Mouse (Mus musculus) limb, embryonic 10.5 days (tissue): ENCODE results near the gene Uimc1. TPM values are rescaled to one million over a fixed set of nuclear protein-coding genes. Genes with fewer than 3 reads are reported as not detected.
A peak's percentile ranks its signal among the peaks of the same experiment; 100 is the strongest.
"Not testable (repeated sequence)": the region's sequence is repeated elsewhere in the genome, so short reads cannot be mapped to it uniquely, and the experiment has no call there.

Experiments used
- DNase-seq: peaks from one replicate; pipeline ENCODE4 v3.0.0-alpha.2; 2017; ENCODE audit warnings: low spot score
- H3K27ac ChIP-seq: fragments of 300-500 bp; sonication (generic); 2 replicates; pipeline ENCODE4 v1.5.1; 2016; ENCODE audit warnings: mild to moderate bottlenecking
- H3K27me3 ChIP-seq: fragments of 300-500 bp; sonication (generic); 2 replicates; pipeline ENCODE4 v1.6.1; 2016; ENCODE audit warnings: low read depth, mild to moderate bottlenecking; ENCODE audit not compliant: poor library complexity, severe bottlenecking
- H3K36me3 ChIP-seq: fragments of 300-500 bp; sonication (generic); 2 replicates; pipeline ENCODE4 v1.6.1; 2016; ENCODE audit warnings: mild to moderate bottlenecking, moderate library complexity
- H3K4me1 ChIP-seq: fragments of 300-500 bp; sonication (generic); 2 replicates; pipeline ENCODE4 v1.6.1; 2016
- H3K4me3 ChIP-seq: fragments of 300-500 bp; sonication (generic); 2 replicates; pipeline ENCODE4 v1.5.1; 2016; ENCODE audit warnings: mild to moderate bottlenecking, moderate library complexity
- H3K9me3 ChIP-seq: fragments of 300-500 bp; sonication (generic); replicated peaks from 2 replicates; pipeline ENCODE4 v1.6.1; 2016; ENCODE audit warnings: mild to moderate bottlenecking
- WGBS: fragments of 180-500 bp; shearing (Covaris S2); methylation state at CpG from one replicate; pipeline ENCODE4 v1.1.7; 2016; 5-methylcytosine and 5-hydroxymethylcytosine counted together
- polyA plus RNA-seq: library from polyadenylated mRNA; unstranded; fragments of >200 nt; fragmentation: Nextera tagmentation; extraction: Ambion mirVana; gene quantifications from 2 replicates; pipeline ENCODE4 v1.2.1, GENCODE M21; 2016

The Uimc1 gene
- polyA plus RNA-seq, 1 experiment from 2014 or later: 24.4 TPM

DNA sequence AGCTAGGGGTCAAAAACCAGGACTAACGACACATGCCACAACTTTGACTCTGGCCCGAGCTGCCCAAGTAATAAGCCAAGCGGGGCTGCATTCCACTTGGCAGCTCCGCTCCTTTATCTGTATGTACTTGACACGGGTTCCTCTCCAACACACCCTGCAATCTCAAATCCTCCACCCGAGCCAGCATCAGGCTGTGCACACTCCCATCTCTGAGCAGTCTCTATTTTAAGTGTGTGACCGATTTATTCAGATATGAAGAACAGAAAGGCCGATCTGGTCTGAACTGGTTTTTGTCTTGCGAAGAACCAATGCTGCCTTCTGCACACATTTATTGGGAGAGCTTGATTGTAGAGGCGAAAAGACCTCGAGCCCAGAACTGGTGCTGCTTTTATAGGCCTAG is 1.5 kb upstream of the Uimc1 start:
- no peaks in the 10 kb centered on the region for H3K36me3 ChIP-seq
- no peaks in the 10 kb centered on the region for H3K27me3 ChIP-seq
- H3K9me3 ChIP-seq: no peaks in the 10 kb centered on the region
- peaks cover 22% of the 10 kb centered on the region for H3K4me1 ChIP-seq
- H3K27ac ChIP-seq: no peak overlapping the region
- H3K4me3 ChIP-seq: no peak overlapping the region
- DNase-seq: peak; percentile 26
- 96% methylated on average over 11 of the region's 11 CpGs for WGBS

DNA sequence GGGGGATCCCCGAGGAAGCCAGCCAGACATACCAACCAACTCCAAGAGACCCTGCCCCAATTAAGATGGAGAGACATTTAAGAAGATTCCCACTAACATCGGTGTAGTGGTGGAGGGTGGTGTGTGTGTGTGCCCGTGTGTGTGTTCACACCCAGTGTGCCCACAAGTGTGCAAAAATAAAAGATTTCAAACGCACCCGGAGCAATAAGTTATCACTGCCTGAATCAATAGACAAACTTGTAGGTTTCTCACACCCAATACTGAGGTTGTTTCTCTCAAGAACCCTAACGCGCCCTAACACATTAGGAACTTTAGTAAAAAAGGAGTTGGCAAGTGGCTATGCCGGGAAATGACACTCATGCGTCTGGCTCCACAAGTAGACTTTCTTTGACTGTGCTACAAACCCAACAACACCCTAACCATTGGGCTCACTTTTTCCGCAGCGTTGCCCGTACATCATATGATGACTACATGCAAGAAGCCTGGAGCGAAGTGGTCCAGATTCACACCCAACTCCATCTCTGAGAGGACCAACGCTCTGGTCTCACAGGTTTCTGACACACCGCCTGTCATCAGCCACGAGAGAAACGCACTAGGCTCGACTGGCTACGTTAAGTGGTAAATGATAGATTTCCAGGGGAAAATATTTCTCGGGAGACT is 904 bp downstream of the Uimc1 start:
- Histone ChIP-seq H3K4me3 (peak overlapping the region; percentile 92), H3K36me3 (no peaks in the 10 kb centered on the region), H3K27me3 (no peaks in the 10 kb centered on the region), H3K9me3 (no peaks in the 10 kb centered on the region), H3K4me1 (peaks cover 12% of the 10 kb centered on the region), H3K27ac (peak overlapping the region; percentile 95)
- DNase-seq: no peak
- 41% methylated on average over 20 of the region's 20 CpGs for WGBS

GRCm38 (mm10) chr13:55097841-55098240 is 2.3 kb downstream of the Uimc1 start:
- not testable (repeated sequence) for H3K9me3 ChIP-seq, H3K4me3 ChIP-seq, DNase-seq, H3K27ac ChIP-seq, H3K27me3 ChIP-seq, H3K36me3 ChIP-seq
- WGBS: 94% methylated on average over 3 of the region's 3 CpGs
- peaks cover 12% of the 10 kb centered on the region for H3K4me1 ChIP-seq

- whole genome bisulfite sequencing: 94% methylated on average over 4 of the region's 4 CpGs
- Histone ChIP-seq H3K36me3 (peaks cover 29% of the 10 kb centered on the region), H3K27me3 (no peaks in the 10 kb centered on the region), H3K4me3 (no peak overlapping the region), H3K27ac (no peak overlapping the region), H3K9me3 (no peaks in the 10 kb centered on the region), H3K4me1 (no peaks in the 10 kb centered on the region)
- no peak for DNase-seq
Measured at GRCm38 (mm10) chr13:55092588-55092987, 7.5 kb downstream of the Uimc1 start.

GRCm38 (mm10) chr13:55075597-55075996 is 24.5 kb downstream of the Uimc1 start:
- WGBS: 73% methylated on average over 5 of the region's 5 CpGs
- Histone ChIP-seq H3K36me3 (peaks cover 29% of the 10 kb centered on the region), H3K4me1 (no peaks in the 10 kb centered on the region), H3K27ac (no peak overlapping the region), H3K27me3 (no peaks in the 10 kb centered on the region), H3K9me3 (no peaks in the 10 kb centered on the region), H3K4me3 (no peak overlapping the region)
- no peak for DNase-seq

DNA sequence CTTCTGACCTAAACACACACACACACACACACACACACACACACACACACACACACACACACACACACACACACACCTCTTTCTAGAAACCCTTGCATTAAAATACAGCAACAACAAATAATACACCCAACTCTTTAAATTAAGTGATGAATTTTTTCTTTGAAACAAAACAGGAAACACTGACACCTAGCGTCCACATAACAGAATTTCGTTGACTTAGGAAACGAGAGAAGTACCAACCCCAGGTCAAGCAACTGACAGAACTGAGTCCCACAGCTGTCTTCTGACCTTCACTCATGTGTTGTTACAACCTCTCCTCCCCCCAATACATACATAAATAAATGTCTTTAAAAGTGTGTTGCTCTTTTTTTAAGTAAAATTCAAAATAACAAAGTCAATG is 28.8 kb downstream of the Uimc1 start:
- whole genome bisulfite sequencing: 6% methylated on average over 3 of the region's 3 CpGs
- peaks cover 17% of the 10 kb centered on the region for H3K36me3 ChIP-seq
- no peak for DNase-seq

DNA sequence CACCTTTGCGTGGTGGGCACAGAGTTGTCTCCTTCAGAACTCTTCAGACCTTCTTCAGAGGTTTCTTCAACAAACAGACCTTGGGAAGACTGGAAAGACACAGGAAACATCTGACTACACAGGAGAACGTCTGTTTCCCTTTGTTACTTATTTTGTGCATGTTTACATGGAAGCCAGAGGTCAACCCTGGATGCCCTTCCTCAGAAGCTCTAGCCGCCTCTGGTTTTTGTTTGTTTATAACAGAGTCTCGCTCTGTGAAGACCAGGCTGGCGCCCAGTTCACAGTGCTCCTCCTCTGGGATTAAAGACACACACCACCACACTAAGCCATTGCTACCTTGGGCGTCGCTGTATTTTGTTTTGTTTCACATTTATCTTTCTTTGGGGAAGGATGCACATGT is 30.4 kb downstream of the Uimc1 start:
- Histone ChIP-seq H3K27ac (no peak overlapping the region), H3K9me3 (no peaks in the 10 kb centered on the region), H3K4me3 (no peak overlapping the region), H3K36me3 (0 out of 2 replicates have a peak, but pooled peaks cover 4% of the 10 kb centered on the region), H3K4me1 (no peaks in the 10 kb centered on the region), H3K27me3 (no peaks in the 10 kb centered on the region)
- WGBS: 64% methylated on average over 7 of the region's 7 CpGs
- DNase-seq: no peak

More for the DNA sequence above, 28.8 kb downstream of the Uimc1 start:
- Histone ChIP-seq H3K27me3 (no peaks in the 10 kb centered on the region), H3K4me1 (no peaks in the 10 kb centered on the region), H3K27ac (no peak overlapping the region), H3K4me3 (no peak overlapping the region), H3K9me3 (no peaks in the 10 kb centered on the region)

DNA sequence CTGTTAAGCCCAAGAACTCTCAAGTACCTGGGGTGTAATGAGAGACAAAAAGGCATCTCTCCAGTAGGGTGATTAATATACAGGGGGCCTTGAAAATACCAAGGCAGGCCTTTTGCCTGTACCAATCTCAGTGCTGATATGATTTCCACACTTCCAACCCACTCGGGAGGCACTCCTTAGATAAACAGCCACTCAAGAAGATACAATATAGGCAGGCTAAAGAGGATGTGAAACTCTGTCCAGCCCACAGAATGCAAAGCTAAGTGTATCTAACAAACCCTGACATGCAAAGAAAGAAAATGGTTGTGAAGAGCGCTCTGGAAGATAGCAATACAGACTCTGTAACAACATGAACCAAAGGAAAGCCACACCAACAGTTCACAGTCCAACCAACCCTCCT is 36.8 kb downstream of the Uimc1 start:
- H3K4me1 ChIP-seq: no peaks in the 10 kb centered on the region
- no peaks in the 10 kb centered on the region for H3K27me3 ChIP-seq
- DNase-seq: no peak
- H3K4me3 ChIP-seq: no peak overlapping the region
- H3K9me3 ChIP-seq: no peaks in the 10 kb centered on the region
- WGBS: 90% methylated on average over 2 of the region's 2 CpGs
- H3K36me3 ChIP-seq: peaks cover 14% of the 10 kb centered on the region
- no peak overlapping the region for H3K27ac ChIP-seq

- no peak for DNase-seq
- 93% methylated on average over 2 of the region's 2 CpGs for WGBS
- no peaks in the 10 kb centered on the region for H3K27me3 ChIP-seq
- no peaks in the 10 kb centered on the region for H3K4me1 ChIP-seq
- H3K4me3 ChIP-seq: no peak overlapping the region
- no peak overlapping the region for H3K27ac ChIP-seq
- H3K9me3 ChIP-seq: no peaks in the 10 kb centered on the region
- H3K36me3 ChIP-seq: peaks cover 28% of the 10 kb centered on the region
Measured at GRCm38 (mm10) chr13:55058042-55058441, 42.1 kb downstream of the Uimc1 start.

DNA sequence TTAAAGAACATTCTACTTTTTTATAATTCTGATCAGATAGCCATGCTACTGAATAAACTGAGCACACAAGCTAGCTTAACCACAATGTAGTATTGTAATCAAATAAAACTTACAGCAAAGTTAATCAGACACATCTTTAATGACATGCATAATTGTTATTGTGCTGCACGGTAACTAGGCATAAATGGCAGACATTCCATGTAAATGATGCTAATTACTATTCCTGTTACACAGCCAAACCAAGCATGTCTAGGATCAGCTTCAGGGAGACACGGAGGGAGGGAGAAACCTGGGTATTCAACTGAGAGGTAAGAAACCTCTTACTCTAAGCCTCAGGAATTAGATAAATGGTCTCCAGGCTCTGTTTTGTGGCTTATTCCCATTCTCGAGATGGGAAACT is 52.4 kb downstream of the Uimc1 start:
- WGBS: 84% methylated on average over 3 of the region's 3 CpGs
- Histone ChIP-seq H3K4me3 (no peak overlapping the region), H3K27me3 (no peaks in the 10 kb centered on the region), H3K36me3 (peaks cover 15% of the 10 kb centered on the region), H3K9me3 (no peaks in the 10 kb centered on the region), H3K27ac (no peak overlapping the region), H3K4me1 (no peaks in the 10 kb centered on the region)
- no peak for DNase-seq

DNA sequence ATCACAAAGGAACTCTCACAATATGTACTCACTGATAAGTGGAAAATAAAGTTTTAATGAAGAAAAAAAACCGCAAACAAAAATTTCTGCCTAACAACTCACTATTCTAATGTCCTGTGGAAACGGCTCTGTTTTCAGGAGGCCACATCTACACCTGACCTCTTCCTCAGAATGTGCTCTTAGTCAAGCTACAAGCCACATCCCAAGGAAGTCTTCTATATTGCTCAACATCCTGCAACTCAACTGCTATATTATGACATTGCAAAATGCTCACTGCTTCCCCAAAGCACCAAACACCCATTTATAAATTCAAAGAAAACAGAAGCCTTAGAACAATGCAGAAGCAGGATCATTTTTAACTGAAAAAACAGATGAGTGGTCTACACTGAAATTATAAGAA is 60.1 kb downstream of the Uimc1 start:
- Histone ChIP-seq H3K27me3 (no peaks in the 10 kb centered on the region), H3K4me1 (no peaks in the 10 kb centered on the region), H3K36me3 (peaks cover 15% of the 10 kb centered on the region), H3K9me3 (no peaks in the 10 kb centered on the region), H3K4me3 (no peak overlapping the region), H3K27ac (no peak overlapping the region)
- DNase-seq: no peak
- 96% methylated on average over 2 of the region's 2 CpGs for WGBS

- Histone ChIP-seq H3K4me1 (no peaks in the 10 kb centered on the region), H3K36me3 (peaks cover 20% of the 10 kb centered on the region), H3K27ac (no peak overlapping the region), H3K9me3 (no peaks in the 10 kb centered on the region), H3K27me3 (no peaks in the 10 kb centered on the region), H3K4me3 (no peak overlapping the region)
- WGBS: 92% methylated on average over 2 of the region's 2 CpGs
- DNase-seq: no peak
Measured at GRCm38 (mm10) chr13:55024215-55024614, 75.9 kb downstream of the Uimc1 start.

- Histone ChIP-seq H3K9me3 (no peaks in the 10 kb centered on the region), H3K4me1 (no peaks in the 10 kb centered on the region), H3K36me3 (peaks cover 8% of the 10 kb centered on the region), H3K27ac (no peak overlapping the region), H3K27me3 (no peaks in the 10 kb centered on the region), H3K4me3 (no peak overlapping the region)
- WGBS: 85% methylated on average over 9 of the region's 9 CpGs
- no peak for DNase-seq
Measured at GRCm38 (mm10) chr13:55022715-55023114, 77.4 kb downstream of the Uimc1 start.

DNA sequence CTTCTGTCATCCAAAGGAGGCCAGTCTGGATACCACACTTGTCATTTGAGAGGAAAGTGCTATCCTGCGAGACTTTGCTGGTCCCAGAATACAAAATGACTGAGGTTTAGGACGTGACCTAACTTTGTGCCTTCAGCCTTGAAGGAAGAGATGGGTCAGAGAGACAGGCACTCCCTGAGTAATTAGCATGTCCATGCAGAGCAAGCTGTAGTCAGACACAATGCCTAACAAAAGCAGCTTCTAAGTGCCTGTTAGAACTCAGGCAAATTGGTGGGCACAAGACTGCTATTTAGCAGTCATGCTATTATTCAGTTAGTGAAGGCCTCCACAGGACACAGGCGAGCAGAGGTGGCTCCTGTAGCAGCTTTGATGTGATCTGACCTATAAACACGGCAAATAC is 77.8 kb downstream of the Uimc1 start:
- H3K36me3 ChIP-seq: peaks cover 6% of the 10 kb centered on the region
- no peaks in the 10 kb centered on the region for H3K9me3 ChIP-seq
- no peaks in the 10 kb centered on the region for H3K4me1 ChIP-seq
- DNase-seq: no peak
- no peaks in the 10 kb centered on the region for H3K27me3 ChIP-seq
- H3K4me3 ChIP-seq: no peak overlapping the region
- WGBS: 66% methylated on average over 4 of the region's 4 CpGs
- no peak overlapping the region for H3K27ac ChIP-seq
